Mouse (Mus musculus) lung, postnatal 0 days (tissue): ENCODE results near the gene Tas2r143.

Experiments
- CTCF ChIP-seq: IDR thresholded peaks from 2 replicates; pipeline ENCODE4 v1.5.1; 2016; ENCODE audit warnings: antibody characterized with exemption, mild to moderate bottlenecking
- EP300 ChIP-seq: IDR thresholded peaks from 2 replicates; pipeline ENCODE4 v1.6.1; 2016; ENCODE audit warnings: antibody characterized with exemption, mild to moderate bottlenecking, control low read depth

DNA sequence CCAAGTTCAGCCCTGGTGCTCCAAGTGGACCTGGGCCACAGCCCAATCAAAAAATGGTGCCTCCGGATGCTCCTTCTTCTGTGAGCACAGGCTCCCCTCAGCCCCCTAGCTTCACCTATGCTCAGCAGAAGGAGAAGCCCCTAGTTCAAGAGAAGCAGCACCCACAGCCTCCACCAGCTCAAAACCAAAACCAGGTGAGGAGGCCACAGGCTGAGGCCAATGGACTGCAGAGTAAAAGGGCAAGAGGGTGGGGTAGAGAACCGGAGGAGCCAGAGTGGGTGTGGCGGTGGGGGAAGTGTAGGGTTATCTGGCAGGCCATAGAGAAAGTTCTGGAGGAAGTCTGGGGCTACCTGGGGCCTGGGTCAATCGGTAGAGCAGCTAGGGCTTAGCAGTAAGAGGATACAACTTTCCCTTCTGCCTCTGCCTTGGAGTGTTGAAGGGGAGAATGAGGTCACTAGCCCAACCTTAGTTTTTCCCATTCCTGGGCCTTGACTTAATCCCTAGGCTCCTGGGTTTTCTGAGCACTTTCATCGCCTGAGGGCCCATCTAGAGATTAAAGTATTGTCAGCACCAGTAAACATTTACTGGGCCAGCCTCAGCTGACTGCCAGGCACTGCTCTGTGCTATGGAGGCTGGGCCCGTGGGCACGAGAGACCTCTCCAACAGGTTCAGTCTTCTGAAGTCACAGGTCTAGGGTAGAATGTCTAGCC is 48.1 kb upstream of the Tas2r143 start:
- no peak for TF ChIP-seq CTCF
- TF ChIP-seq EP300, result no peak
